Mouse (Mus musculus) urinary bladder, postnatal 25 days (tissue): ENCODE data around the gene Camsap3.

Experiments used
- DNase-seq: peaks from one replicate; pipeline ENCODE4 v3.0.0; 2022; ENCODE audit warnings: low spot score

The Camsap3 gene

GRCm38 (mm10) chr8:3600401-3600800 is 13.3 kb downstream of the Camsap3 start:
- DNase-seq, result no peak

DNA sequence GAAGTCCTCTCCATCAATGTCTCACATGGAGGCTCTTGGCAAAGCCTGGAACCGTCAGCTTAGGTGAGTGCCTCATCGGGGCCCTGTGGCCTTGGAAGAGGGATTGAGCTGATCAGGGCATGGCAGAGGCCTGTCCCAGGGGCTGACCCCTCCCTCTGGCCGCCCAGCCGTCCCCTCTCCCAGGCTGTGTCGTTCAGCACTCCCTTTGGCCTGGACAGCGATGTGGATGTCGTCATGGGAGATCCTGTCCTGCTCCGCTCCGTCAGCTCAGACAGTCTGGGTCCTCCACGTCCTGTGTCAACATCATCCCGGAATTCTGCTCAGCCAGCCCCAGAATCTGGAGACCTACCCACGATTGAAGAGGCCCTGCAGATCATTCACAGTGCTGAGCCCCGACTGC is 16.3 kb downstream of the Camsap3 start:
- no peak for DNase-seq

- DNase-seq, result no peak
Measured at GRCm38 (mm10) chr8:3606593-3606992, 19.5 kb downstream of the Camsap3 start.

DNA sequence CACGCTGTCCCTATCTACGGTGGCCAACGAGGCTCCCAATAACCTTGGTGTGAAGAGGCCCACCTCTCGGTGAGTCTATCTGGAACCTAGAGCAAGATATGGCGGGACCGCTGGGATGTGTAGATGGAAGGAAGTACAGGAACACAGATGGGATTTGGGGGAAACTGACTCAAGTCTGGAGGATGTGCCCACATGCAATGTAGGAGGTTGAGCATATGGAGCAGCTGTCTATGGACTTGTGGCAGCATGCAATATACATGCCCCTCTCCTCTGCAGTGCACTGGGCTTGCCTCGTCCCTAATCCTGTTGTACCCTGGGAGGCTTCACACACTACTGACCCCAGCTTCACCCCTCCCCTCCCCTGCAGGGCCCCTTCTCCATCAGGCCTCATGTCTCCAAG is 20.7 kb downstream of the Camsap3 start:
- DNase-seq, result no peak

GRCm38 (mm10) chr8:3609046-3609815 is 22.1 kb downstream of the Camsap3 start:
- no peak for DNase-seq

DNA sequence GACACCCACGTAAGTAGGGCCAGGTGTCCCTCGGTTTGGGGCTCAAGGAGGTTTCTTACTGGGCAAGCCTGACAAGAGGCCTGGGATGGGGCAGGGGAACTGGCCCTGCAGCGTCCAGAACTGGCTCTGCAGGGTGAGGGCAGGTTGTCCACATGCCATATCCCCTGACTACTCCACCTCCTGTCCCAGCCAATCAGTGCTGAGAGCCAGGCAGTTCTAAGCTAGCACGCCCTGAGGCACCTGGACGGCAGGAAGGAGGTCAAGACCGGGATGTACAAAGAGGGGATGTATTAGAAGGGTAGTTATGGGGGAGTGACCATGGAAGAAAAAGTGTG is 22.7 kb downstream of the Camsap3 start:
- DNase-seq, result no peak

- DNase-seq, result peak; percentile 95
Measured at GRCm38 (mm10) chr8:3621199-3621970, 34.3 kb downstream of the Camsap3 start, which contains the start of the genes Xab2 and Pet100. Gene Xab2 (minus strand): TSS chr8:3621316. Gene Pet100 (plus strand): TSS chr8:3621548.

- DNase-seq, result no peak
Measured at GRCm38 (mm10) chr8:3622119-3622518, 35.0 kb downstream of the Camsap3 start.

GRCm38 (mm10) chr8:3625445-3625844 is 38.4 kb downstream of the Camsap3 start, which contains the start of gene Pcp2:
Gene Pcp2 (minus strand): TSS chr8:3625545.
- no peak for DNase-seq

DNA sequence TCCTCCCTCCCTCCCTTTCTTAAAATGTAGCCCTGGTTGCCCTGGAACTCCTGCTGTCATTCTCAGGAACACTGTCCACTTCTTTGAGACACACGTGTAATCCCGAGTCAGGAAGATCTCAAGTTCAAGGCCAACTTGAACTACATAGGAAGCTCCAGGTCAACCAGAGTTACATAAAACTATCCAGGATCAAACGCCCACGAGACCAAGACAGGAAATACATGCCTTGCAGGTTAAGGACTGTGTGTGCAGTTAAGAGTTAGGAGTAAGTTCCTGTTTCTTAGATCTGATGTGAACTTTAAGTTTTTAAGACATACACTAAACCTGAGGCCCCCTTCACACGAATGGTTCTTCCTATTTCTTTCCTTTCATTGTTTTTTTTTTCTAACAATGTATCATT is 39.9 kb downstream of the Camsap3 start:
- DNase-seq, result no peak

DNA sequence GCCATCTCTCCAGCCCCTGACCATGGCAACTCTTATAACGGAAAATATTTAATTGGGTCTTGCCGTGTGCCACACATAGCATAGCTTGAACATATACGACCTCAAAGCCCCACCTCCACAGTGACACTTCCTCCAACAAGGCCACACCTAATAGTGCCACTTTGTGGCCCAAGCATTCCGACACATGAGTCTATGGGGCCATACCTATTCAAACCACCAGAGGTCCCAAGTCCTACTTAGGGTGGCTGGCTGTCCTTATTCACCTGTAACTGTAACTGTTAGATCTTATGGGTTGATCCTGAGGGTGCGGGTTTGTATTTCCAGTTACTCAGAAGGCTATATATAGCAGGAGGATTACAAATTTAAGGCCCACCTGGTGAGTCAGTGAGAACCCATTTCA is 40.9 kb downstream of the Camsap3 start:
- no peak for DNase-seq

GRCm38 (mm10) chr8:3630647-3631477 is 43.8 kb downstream of the Camsap3 start, which contains the start of gene Stxbp2:
Gene Stxbp2 (plus strand): TSS chr8:3630955.
- DNase-seq, result peak; percentile 76

GRCm38 (mm10) chr8:3631478-3631875 is 44.4 kb downstream of the Camsap3 start:
- DNase-seq, result no peak

- peak; percentile 44 for DNase-seq
Measured at GRCm38 (mm10) chr8:3645804-3646203, 58.7 kb downstream of the Camsap3 start.

DNA sequence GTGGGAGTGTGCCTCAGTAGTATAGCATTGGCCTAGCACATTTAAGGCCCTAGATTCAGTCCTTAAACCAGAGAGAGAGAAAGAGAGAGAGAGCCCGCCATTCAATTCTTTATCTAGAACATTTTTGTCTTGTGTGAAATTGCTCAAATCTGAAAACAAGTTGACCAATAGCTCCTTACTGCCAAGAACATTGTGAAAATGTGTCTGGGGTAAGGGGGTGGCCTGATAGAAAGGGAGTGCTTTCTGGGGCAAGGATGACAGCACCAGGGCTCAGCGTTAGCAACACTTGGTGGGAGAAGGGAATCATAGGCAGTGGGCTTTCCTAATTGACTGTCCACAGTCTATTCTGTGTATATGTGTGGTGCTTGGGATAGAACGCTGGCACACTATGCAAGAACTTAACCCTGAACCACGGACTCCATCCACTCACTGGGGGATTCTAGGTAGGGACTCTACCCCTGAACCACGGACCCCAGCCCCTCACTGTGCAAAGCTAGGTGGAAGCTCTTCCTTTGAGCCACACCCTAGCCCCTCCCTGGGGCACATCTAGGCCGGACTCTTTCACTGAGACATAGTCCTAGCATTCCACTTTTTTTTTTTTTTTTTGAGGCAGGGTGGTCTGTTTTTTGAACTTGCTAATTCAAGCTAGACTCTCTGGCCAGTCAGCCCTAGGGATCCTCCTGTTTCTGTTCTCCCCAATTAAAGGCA is 59.9 kb downstream of the Camsap3 start:
- DNase-seq, result no peak

DNA sequence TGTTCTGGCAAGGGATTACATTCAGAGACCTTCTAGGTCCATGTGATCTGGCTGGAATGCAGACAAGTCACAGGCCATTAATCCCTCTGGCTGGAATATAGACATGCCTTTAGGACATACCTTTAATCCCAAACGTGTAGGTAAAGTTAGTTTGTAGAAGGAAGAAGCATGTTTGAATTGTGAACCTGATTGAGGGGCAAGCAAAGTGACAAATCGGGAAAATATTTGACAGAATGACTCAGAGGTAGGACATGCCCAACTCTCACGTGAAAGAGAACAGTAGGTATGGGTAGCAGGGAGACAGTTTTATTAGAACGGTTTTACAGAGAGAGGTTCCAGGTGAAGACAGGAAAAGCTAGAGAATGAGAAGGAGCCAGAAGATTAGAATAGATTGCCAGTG is 60.5 kb downstream of the Camsap3 start:
- no peak for DNase-seq

- DNase-seq, result no peak
Measured at GRCm38 (mm10) chr8:3648268-3648667, 61.2 kb downstream of the Camsap3 start.

GRCm38 (mm10) chr8:3648990-3649389 is 61.9 kb downstream of the Camsap3 start:
- no peak for DNase-seq

DNA sequence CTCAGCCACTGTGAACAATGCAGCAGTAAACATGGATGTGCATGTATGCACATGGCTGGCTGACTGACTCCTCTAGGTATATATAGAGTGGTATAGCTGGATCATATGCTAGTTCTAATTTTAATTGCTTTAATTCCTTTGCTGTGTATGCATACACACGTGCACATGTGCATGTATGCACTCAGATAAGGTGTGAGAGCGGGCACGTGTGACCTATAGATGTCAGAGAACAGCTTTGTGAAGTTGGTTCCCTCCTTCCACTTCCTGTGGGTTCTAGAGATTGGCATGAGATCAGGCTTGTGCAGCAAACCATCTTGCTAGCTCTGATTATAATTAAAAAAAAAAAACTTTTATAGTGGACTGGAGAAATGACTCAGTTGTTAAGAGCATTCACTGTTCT is 65.8 kb downstream of the Camsap3 start:
- DNase-seq, result no peak

DNA sequence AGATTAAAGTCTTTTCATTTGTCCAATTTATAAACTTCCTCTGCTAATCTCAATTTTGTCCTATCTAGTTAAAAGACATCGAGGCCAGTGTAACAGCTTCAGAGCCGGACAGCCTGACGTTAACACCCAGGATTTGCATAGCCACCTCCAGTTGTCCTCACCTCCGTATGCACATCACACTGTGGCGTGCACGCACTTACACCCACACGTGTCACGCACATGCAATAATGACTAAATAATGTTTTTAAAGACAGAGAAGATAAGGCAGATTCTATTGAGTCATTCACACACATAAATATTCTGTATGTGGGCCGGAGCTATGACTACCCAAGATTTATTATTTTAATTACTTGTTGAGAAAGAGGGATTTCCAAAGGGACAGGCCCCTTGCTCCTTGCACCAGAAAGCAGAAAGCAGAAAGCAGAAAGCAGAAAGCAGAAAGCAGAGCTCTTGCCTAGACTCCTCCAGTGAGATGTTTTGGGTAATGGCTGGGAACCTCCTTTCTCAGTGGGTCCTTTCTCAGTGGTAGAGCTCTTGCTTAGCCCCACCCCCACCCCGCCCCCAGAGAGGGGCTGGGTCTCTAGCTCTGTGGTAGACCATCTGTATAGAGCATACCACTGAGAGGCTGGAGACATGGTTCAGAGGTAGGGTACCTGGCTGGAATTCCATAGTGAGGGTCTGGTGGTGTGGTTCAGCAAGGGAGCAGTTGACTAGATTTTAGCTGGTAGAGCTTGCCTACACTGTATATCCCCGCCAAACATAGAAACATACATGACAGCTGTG is 67.8 kb downstream of the Camsap3 start:
- DNase-seq, result no peak

DNA sequence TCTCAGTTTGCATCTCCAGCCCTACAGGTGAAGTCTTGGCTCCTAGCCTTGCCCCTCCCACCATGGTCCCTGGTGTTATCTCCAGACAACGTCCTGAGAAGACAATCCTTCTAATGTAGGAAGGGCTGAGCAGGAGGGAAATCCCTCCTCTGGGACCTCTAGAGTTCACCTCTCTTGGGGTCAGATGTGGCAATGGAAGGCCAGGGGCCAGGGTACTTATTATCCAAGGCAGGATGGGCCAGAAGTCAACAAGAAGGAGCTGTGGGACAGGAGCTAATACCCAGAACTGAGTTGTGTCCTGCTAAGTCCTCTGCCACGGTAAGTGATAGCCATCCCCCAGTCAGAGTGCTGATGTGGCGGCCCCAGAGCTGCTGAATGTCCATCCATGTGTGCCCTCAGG is 68.4 kb downstream of the Camsap3 start, which contains the start of gene Retn:
Gene Retn (plus strand): TSS at position 245 of the 400 bp plus-strand sequence.
- DNase-seq, result no peak
